Mouse (Mus musculus) gastrocnemius, adult 18-20 months (tissue): ENCODE results near the gene Hist1h3e. TPM values are rescaled to one million over a fixed set of nuclear protein-coding genes. Genes with fewer than 3 reads are reported as not detected.
"Not testable (repeated sequence)": the region's sequence is repeated elsewhere in the genome, so short reads cannot be mapped to it uniquely, and the experiment has no call there.

Source experiments
- DNase-seq: peaks from one replicate; pipeline ENCODE4 v3.0.0; 2021; ENCODE audit warnings: low spot score
- total RNA-seq, 2 experiments: library from RNA; stranded (reverse); gene quantifications; 2 replicates each; pipeline ENCODE4 v1.2.3; 2021

The Hist1h3e gene
- total RNA-seq, 2 experiments from 2014 or later = 11.6 to 12.3 TPM

DNA sequence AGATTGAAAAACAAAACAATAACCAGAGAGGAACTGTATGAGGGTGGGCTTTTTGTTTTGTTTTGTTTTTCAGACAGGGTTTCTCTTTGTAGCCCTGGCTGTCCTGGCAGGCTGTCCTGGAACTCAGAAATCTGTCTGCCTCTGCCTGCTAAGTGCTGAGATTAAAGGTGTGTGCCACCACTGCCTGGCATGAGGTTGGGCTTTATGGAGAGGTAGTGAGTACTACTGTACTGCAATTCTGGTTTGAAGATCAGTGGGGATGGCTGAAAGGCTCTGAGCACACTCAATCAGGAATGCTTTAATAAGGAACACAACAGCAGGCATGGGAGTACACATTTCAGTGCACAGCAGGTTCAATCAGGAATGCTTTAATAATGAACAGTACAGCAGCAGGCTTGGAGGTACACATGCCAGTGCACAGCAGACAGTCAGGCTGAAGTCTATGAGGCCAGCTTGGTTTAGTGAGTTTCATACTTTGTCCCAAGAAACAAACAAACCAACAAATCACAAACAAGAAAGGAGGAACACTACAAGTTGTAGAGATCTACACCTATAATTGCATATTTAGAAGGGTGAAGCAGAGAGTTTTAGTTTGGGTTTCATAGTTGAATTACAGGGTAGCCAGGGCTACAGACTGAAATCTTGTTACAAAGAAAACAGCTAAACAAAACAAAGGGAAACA, 21.4 kb upstream of the Hist1h3e start:
- DNase-seq = no peak

DNA sequence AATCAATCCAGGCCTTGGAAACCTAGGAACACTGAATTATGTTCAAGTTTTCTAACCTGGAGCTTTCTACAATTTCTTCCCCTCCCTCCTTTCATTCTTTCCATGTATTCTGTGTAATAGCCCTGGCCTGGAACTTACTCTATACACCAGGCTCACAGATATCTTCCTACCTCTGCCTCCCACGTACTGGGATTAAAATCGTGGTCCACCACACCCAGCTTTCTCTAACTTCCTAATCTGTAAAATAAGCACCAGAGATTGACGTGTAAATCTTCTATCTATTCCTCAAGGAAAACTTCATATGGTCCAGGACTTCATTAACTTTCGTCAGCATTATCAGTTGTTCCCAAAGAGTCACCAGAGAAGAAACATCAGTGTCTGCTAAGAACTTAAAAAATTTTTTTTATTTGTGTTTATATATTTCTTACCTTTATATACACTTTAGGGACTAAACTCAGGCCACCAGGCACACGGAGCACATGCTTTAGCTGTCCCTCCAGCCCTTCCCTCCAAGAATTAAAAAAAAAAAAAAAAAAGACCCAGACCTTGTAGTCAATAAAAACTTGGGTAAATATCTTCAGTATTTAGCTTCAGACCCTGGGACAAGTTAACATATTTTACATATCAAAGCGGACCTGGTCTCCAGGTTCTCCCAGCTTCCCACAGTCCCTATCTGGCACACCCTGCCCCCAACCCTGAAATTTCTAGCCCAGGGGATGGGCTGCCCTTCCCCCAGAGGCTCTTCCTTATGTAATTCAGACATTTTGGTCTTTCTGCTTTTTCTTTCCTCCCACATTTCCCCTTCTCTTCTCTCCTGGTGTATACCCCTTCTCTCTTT, 20.3 kb upstream of the Hist1h3e start:
- DNase-seq = no peak

DNA sequence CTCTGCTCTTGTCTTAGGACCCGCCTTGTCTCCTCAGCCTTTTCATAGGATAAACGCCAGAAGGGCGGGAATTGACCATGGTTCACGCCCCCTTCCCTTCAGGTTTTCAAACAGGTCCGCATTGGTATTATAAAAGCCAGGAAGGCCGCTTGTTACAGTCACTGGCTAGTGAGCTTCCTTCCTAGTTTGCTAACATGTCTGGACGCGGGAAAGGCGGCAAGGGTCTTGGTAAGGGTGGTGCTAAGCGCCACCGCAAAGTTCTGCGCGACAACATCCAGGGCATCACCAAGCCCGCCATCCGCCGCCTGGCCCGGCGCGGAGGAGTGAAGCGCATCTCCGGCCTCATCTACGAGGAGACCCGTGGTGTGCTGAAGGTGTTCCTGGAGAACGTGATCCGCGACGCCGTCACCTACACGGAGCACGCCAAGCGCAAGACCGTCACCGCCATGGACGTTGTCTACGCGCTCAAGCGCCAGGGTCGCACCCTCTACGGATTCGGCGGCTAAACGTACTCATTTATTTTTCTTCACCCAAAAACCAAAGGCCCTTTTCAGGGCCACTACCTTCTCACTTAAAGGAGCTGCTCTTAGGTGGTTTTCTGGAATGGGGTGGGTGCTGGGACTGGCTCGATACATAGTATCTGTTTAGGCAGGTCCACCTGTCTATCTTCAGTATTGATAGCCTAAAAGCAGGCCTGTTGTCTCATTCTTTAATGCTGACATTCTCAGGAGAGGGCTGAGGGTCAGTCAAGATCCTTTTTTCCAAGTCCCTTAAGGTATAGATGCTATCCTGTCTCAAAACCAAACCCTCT, 19.4 kb upstream of the Hist1h3e start, which contains the start of gene Hist1h4d:
Hist1h4d (plus strand) TSS at position 191 of the 811 bp plus-strand sequence.
- peak; percentile 98 for DNase-seq

DNA sequence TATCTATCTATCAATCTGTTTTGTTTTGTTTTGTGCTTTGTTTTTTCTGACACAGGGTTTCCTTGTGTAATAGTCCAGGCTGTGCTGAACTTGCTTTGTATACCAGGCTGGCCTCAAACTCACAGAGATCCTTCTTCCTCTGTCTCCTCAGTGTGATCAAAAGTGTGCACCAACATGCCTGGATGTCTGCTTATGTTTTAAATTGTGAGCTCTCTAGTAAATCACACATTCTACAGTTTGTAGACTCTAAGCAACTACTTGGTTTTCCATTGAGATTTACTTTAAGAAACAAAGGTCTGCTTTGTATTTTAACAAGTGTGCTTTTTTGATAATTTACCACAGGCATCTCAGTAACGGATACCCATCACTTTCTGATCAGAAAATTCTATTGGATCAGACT, 15.7 kb upstream of the Hist1h3e start:
- DNase-seq = no peak

DNA sequence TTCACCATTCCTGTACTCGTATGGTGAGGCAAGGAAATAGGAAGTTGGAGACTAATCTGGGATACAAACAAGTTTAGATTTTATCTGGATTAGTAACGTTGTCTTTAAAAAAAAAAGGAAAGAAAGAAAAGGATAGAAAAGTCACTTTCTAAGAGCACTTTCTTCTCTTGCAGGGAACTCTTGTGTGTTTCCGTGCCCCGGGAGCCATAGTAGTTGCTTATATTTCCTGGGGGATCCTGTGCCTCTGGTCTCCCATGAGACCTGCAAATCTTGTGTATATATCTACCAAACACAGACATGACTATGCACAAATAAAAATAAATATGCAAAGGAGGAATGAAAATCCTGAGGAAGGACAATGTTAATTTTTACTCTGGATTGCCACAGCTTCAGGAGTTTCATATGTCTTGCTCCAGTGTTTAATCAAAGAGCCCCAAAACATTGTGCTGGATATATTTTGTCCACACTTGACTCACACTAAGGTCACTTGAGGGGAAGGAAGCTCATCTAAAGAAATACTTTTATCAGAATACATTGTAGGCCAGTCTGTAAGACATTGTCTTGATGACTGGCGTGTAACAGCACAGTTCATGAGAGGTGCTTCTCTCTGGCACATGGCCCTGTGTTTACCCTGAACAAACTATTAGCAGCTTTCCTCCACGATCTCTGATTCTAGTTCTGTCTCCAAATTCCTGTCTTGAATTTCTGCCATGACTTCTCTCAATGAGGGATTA, 14.9 kb upstream of the Hist1h3e start:
- no peak for DNase-seq

DNA sequence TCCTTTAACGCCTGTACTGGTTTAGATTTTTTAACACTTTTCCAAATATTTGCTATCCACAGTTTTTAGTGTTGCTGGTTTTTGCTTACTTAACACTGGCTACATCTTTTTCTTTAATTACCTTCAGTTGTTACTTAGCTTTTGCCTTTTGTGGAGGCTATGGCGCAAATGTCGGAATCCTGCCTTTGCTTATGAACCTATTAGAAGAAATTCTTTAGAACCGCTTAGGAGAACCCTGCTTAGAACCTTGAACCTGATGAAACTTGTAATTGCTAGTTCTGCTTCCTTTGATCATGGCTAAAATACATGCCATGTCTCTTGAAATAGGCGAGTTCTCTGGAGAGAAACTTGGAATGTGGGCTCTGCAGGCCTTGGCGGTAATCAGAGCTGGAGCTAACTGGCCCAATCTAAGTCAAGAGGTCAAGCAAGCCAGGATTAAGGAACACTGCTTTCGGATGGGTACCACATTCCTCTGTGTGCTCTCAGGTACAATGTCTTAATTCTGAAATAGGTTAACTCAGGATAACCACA, 14.2 kb upstream of the Hist1h3e start:
- no peak for DNase-seq

DNA sequence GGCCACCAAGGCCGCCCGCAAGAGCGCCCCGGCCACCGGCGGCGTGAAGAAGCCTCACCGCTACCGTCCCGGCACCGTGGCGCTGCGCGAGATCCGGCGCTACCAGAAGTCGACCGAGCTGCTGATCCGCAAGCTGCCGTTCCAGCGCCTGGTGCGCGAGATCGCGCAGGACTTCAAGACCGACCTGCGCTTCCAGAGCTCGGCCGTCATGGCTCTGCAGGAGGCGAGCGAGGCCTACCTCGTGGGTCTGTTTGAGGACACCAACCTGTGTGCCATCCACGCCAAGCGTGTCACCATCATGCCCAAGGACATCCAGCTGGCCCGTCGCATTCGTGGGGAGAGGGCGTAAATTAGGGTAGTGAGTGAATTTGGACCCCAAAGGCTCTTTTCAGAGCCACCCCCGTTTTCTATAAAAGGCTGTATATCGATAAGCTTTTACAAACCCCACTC, 13.7 kb upstream of the Hist1h3e start:
- not testable (repeated sequence) for DNase-seq

DNA sequence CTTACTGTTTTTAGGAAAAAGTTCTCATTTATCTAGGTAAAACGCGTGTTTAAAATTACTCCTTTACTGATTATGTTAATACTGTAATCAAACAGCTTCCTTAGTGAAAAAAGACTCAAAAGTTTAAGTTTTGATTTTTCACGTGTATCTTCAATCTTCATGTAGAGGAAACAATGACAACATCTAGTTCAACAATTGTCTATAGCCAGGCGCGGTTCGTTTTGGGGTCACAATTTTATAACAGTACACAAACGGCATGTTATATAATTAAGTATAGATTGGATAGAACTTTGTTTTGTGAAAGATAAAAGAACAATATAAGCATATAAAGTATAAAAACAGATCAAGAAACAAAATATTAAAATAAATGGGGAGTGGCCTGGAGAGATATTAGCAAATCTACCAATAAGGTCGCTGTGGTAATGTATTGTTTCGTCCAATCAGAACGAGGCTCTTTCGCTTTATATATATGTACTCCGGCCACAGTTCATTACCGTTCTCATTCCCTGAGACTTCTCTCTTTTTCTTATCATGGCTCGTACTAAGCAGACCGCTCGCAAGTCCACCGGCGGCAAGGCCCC, 13.2 kb upstream of the Hist1h3e start, which contains the start of gene Hist1h3d:
Hist1h3d (plus strand) TSS at position 493 of the 581 bp plus-strand sequence.
- DNase-seq = no peak

DNA sequence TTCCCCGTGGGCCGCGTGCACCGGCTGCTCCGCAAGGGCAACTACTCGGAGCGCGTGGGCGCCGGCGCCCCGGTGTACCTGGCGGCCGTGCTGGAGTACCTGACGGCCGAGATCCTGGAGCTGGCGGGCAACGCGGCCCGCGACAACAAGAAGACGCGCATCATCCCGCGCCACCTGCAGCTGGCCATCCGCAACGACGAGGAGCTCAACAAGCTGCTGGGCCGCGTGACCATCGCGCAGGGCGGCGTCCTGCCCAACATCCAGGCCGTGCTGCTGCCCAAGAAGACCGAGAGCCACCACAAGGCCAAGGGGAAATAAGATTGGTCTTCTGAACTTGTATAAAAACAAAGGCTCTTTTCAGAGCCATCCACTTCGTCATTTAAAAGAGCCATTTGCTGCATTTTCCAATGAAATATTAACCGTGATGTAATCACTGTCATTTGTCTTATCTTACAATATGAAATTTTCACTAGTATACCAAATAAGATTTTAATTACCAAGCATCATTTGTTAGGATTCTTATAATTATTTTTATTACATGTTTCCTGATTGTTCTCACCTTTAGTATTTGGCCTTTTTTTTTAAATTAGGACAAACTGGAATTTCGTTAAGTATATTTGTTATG, 12.5 kb upstream of the Hist1h3e start:
- DNase-seq = not testable (repeated sequence)

DNA sequence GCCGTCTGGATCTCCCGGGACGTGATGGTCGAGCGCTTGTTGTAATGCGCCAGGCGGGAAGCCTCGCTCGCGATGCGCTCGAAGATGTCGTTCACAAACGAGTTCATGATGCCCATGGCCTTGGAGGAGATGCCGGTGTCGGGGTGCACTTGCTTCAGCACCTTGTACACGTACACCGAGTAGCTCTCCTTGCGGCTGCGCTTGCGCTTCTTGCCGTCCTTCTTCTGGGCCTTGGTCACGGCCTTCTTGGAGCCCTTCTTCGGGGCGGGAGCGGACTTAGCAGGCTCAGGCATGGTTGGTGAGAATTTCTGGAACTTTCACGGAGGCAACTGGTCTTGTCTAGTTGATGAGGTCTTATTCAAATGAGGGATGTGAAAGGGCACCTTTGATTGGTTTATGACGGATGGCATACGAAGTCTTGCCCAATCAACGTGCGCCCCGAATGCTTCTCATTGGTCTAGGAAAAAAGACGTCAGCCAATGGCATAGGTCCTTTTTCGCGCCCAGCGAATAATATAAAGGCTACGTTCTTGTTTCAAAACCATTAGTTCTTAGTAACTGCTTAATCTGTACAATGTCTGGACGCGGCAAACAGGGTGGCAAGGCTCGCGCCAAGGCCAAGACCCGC, 11.8 kb upstream of the Hist1h3e start, which contains the start of the genes Hist1h2bf and Hist1h2ad:
Hist1h2bf (minus strand) TSS at position 299 of the 627 bp plus-strand sequence.
Hist1h2ad (plus strand) TSS at position 484 of the 627 bp plus-strand sequence.
- peak; percentile 64 for DNase-seq

DNA sequence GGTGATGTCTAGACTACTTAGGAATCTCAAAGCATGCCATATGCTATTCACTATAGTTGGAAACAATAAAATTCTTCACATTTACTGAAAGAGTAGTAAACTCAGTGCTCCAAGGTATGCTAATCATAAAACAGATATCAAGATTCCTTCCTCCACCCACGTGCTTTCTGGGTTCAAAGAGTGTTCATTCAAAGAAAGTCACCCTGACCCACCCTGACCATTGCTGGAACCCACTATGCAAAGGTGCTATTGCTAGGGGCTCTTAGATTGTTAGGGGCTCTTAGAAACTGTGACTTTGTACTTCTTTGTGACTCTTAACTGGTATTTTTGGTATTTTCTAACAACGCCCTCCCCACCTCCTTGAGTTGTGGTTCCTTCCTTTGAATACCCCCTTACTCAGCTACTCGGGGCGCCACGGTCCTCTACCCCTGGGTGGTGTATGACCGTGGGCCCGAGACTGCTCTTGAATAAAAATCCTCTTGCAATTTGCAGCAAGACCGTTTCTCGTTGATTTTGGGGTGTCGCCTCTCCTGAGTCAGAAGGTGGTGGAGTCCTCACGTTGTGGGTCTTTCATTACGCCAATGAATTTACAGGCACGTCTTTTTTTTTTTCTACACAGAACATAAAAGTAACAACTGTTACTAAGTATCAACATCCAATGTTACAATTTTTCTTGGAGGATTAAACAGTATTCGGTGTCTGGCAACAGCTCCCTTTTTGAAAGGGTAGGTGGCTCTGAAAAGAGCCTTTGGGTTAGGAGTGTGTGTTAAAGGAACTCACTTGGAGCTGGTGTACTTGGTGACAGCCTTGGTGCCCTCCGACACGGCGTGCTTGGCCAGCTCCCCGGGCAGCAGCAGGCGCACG, 11.1 kb upstream of the Hist1h3e start:
- DNase-seq = not testable (repeated sequence)

DNA sequence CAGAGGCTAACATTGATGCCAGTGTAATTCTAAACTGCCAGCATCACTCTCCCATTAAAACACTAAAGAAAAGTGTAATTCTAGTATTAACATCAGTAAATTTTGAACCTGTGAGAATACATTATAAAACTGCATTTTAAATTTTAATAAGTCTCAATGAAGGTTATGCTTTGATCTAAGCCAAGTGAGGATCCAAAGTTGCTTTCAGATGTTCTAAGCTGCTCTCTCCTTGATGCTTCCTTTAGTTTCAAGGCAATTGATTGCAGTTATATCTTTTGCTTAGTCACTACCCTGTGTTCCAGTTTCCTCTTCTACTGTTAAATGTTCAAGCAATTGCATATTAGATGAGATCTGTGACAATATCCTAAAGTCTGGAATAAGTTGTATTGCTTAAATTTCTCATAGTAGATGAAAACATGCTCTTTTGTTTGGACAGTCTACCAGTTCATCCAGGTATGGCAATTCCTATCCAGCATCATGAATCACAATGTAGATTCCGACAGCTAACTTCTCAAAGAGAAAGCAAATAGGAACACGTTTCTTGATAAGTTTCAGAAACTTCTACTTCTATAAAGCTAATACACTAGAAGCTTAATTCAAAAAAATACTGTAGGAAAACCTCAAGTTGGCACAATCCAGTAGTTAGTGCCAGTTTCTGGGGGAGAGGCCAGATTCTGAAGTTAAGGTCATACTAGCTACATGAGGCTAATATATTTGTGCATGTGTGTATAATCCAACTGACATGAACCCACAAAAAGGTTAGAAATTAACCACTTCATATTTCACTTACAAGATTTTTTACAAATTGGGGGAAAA, 10.3 kb upstream of the Hist1h3e start:
- DNase-seq = no peak

DNA sequence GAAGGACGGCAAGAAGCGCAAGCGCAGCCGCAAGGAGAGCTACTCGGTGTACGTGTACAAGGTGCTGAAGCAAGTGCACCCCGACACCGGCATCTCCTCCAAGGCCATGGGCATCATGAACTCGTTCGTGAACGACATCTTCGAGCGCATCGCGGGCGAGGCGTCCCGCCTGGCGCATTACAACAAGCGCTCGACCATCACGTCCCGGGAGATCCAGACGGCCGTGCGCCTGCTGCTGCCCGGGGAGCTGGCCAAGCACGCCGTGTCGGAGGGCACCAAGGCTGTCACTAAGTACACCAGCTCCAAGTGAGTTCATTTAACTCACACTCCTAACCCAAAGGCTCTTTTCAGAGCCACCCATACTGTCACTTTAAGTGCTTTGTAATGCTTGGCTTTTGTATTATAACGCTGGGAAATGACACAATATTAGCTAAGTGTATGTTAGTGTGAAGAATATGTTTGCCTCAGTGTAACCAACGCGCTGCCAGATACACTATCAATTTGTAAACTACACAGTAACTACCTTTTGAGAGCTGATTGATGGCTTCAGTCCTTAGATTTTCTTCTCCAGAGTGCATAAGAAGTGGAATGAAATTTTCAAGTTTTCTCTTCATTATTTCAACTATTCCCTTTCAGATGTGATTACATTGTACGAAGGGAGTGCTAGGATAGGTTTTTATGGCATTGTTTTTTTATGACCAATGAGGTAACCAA, 9.5 kb upstream of the Hist1h3e start:
- not testable (repeated sequence) for DNase-seq

DNA sequence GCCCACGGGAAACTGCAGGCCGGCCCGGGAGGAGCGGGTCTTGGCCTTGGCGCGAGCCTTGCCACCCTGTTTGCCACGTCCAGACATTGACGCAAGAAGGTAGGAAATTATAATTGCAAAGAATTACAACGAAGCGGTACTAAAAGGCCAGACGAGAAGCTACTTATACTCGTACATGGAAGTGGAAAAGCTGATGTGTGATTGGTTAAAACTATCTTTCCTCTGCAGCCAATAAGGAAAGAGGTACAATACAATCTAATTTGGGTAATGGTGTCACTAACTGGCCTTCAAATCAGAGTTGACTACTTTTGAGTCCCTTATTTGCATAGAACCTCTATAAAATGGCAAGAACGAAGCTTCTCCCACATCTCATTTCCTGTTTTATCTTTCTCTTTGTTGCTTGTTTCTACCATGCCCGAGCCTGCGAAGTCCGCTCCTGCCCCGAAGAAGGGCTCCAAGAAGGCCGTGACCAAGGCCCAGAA, 8.9 kb upstream of the Hist1h3e start, which contains the start of the genes Hist1h2ae and Hist1h2bg:
Hist1h2ae (minus strand) TSS at position 199 of the 482 bp plus-strand sequence.
Hist1h2bg (plus strand) TSS at position 375 of the 482 bp plus-strand sequence.
- DNase-seq = peak; percentile 52

DNA sequence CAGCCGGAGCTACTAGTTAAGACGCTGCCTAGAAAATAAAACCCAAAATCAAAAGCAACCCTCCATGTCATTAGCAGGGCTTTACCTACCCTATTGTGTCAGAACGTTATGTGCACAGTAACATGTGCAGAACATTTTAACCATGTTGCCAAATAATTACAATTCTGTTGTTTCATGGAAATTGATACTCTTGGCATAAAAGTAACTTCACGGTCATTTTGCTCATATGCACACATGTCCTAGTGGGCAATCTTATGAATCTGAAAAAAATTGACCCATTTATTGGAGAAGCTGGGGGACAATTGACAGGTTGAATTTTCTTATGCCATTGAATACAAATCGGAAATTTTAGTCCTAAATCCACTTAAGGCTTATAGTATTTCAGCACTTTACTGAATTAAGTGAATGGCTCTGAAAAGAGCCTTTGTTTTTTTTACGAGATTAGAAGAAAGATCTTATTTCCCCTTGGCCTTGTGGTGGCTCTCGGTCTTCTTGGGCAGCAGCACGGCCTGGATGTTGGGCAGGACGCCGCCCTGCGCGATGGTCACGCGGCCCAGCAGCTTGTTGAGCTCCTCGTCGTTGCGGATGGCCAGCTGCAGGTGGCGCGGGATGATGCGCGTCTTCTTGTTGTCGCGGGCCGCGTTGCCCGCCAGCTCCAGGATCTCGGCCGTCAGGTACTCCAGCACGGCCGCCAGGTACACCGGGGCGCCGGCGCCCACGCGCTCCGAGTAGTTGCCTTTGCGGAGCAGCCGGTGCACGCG, 8.3 kb upstream of the Hist1h3e start:
- DNase-seq = not testable (repeated sequence)
